Mouse (Mus musculus): ENCODE data around the gene Fmo1. TPM values are rescaled to one million over a fixed set of nuclear protein-coding genes. Genes with fewer than 3 reads are reported as not detected.

Gene Fmo1
- 7.1 and 7.3 TPM in 2 replicates for polyA plus RNA-seq (2012; rRNA removed)

DNA sequence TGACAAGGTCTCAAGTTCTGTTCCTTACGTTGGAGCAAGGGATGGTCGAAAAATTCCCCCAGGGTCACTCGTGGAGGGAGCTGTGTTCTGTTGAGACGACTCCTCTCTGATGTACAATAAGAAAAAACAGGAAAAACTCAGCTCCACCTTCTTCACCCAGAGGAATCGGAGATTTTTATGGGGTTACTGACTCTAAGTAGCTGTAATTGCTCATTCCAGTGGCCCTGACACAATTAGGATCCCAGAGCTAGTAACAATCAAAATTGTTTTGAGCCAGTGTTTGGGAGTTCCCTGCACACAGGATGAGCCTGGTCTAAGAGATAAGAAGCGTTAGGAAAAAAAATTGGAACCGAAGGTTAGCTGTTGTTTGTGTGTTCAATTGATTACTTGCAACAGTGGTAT is at the start of gene Fmo1:
Gene Fmo1, minus strand, starts transcription at position 331 of the 402 bp plus-strand sequence.
- no peaks in the 10 kb centered on the region for H3K27me3 ChIP-seq (ENCODE audit: control insufficient read depth, insufficient read depth, low read length)
- no peaks in the 10 kb centered on the region for H3K4me1 ChIP-seq (ENCODE audit: control insufficient read depth, insufficient read depth, low read length)
- TF ChIP-seq POLR2A (IDR thresholded peaks at IDR 0.05; ENCODE audit: borderline replicate concordance, insufficient read depth, low read length): no peak
- no peak for TF ChIP-seq CTCF (IDR thresholded peaks at IDR 0.05; ENCODE audit: borderline replicate concordance, insufficient read depth, low read depth, low read length)
- WGBS: 77% methylated on average over 7 of the region's 7 CpGs
- no peak within 1 kb of the TSS for H3K4me3 ChIP-seq (replicated peaks; ENCODE audit: insufficient read depth, low read depth, low read length)
- H3K27ac ChIP-seq (ENCODE audit: insufficient read depth, low read length): no peak within 1 kb of the TSS
- no peak for DNase-seq

DNA sequence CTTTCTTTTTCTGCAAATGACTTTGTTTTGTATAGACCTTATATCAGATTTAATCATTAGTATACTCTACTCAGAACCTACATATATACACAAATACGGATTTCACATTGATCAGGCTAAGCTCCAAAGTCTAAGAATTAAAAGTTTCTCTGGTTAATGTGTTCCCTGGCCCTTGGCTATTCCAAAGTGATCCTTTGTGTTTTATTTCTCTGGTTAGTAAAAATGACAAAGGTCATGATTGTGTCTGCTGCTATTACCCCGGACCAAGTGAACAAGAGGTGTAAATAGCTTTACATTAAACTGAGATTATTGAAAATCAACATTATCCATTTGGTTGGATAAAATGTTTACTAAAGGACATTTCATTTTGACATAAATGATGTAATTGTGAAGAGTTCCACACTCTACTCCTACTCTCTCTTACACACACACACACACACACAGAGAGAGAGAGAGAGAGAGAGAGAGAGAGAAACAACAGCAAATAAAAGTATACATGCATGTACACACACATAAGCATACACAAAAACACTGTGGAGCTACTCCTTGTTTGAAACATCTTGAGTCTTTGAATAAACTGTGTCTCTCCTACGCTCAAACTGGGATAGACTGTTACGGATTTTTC is 48.6 kb upstream of the Fmo1 start:
- H3K27me3 ChIP-seq (ENCODE audit: control insufficient read depth, insufficient read depth, low read length): no peaks in the 10 kb centered on the region
- no peaks in the 10 kb centered on the region for H3K4me1 ChIP-seq (ENCODE audit: control insufficient read depth, insufficient read depth, low read length)
- DNase-seq: no peak
- no peak overlapping the region for H3K27ac ChIP-seq (ENCODE audit: insufficient read depth, low read length)
- no peak overlapping the region for H3K4me3 ChIP-seq (replicated peaks; ENCODE audit: insufficient read depth, low read depth, low read length)
- TF ChIP-seq POLR2A (IDR thresholded peaks at IDR 0.05; ENCODE audit: borderline replicate concordance, insufficient read depth, low read length) (no peak), CTCF (IDR thresholded peaks at IDR 0.05; ENCODE audit: borderline replicate concordance, insufficient read depth, low read depth, low read length) (no peak)
- 90% methylated on average over 4 of the region's 4 CpGs for WGBS

DNA sequence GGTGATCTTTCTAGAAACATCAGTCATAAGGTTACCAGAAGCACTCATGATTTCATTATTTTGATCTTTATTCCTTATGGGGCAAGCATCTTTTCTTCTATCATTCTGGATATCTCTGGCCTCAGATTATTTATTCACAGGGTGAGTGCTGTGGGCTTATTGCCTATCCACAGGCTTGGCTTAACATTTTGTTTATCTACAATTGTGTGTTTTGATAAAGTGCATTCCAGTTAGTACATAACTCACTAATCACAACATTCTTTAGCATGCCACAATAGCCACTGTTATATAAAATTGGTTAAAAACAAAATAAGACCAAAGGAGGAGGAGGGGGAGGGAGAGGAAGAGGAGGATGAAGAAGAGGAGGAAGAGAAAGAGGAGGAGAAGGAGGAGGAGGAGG is 45.7 kb upstream of the Fmo1 start:
- Histone ChIP-seq H3K4me1 (ENCODE audit: control insufficient read depth, insufficient read depth, low read length) (no peaks in the 10 kb centered on the region), H3K27me3 (ENCODE audit: control insufficient read depth, insufficient read depth, low read length) (no peaks in the 10 kb centered on the region), H3K4me3 (replicated peaks; ENCODE audit: insufficient read depth, low read depth, low read length) (no peak overlapping the region), H3K27ac (ENCODE audit: insufficient read depth, low read length) (no peak overlapping the region)
- DNase-seq: no peak
- TF ChIP-seq POLR2A (IDR thresholded peaks at IDR 0.05; ENCODE audit: borderline replicate concordance, insufficient read depth, low read length) (no peak), CTCF (IDR thresholded peaks at IDR 0.05; ENCODE audit: borderline replicate concordance, insufficient read depth, low read depth, low read length) (no peak)

DNA sequence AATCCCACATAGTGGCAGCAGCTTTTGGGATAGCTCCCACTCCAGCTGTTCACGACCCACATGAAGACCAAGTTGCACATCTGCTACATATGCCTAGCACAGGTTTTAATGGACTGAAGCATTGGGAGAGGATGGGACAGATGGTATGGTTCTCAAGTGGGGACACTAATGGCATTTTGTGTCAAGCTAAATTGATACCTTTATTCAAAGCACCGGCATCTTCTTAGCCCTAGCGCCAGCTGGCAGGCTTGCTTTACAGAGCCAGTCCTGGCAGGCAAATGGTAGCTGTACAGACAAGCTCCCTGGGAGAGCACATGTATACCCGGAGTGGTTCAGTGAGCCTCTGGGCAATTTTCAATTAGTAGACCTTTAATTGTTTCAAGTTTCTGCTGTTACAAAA is 35.5 kb upstream of the Fmo1 start:
- H3K27me3 ChIP-seq (ENCODE audit: control insufficient read depth, insufficient read depth, low read length): no peaks in the 10 kb centered on the region
- TF ChIP-seq CTCF (IDR thresholded peaks at IDR 0.05; ENCODE audit: borderline replicate concordance, insufficient read depth, low read depth, low read length) (no peak), POLR2A (IDR thresholded peaks at IDR 0.05; ENCODE audit: borderline replicate concordance, insufficient read depth, low read length) (no peak)
- no peak for DNase-seq
- WGBS: 24% methylated on average over 4 of the region's 4 CpGs
- H3K4me3 ChIP-seq (replicated peaks; ENCODE audit: insufficient read depth, low read depth, low read length): no peak overlapping the region
- H3K27ac ChIP-seq (ENCODE audit: insufficient read depth, low read length): no peak overlapping the region
- no peaks in the 10 kb centered on the region for H3K4me1 ChIP-seq (ENCODE audit: control insufficient read depth, insufficient read depth, low read length)

DNA sequence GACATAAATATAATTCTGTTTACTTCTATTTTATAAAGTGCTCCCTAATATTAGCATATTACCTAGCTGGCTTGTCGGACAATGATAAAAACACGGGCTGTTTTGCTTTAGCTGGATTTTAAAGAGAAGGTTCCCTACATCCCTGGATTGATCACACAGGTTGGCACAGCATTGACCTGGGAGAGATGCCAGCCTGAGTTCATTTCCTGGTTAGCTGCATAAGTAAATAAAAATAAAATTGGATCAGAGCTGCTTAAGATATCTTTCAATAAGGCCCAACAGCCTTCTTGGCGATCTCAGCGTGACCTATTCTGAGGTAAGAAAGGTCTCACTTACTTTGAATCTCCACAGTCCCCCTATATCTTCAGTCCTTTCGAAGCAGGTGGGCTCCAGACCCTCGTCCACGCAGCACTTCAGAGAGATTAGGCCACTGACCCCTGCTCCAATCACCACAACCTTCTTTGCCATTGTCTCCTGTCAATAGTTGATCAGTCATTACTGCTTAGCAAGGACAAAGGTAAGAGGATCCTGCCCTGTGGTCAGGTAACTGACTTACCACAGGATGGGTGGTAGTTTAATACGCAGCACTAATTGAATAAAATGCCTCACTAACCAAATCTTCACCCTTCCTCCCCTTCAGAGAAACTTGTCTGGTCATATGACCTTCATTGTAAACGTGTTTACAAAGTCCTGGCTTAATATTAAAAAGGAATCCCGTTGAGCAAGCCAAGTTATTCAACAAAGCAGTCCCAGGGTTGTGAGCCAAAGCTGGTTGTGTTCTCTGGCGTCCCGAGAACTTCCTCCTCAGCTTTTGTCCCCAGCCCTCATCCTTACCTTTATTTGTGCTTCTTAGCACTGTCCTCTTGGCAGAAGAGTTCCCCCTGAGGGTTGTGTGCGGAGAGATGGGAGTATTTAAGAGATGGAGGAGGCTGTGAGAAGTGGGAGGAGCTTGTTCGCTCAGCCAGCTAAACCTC is 31.7 kb upstream of the Fmo1 start, which contains the start of gene Fmo2:
Gene Fmo2, minus strand, starts transcription at position 889 of the 974 bp plus-strand sequence.
- H3K4me3 ChIP-seq (replicated peaks; ENCODE audit: insufficient read depth, low read depth, low read length): no peak within 1 kb of the TSS
- TF ChIP-seq POLR2A (IDR thresholded peaks at IDR 0.05; ENCODE audit: borderline replicate concordance, insufficient read depth, low read length) (no peak), CTCF (IDR thresholded peaks at IDR 0.05; ENCODE audit: borderline replicate concordance, insufficient read depth, low read depth, low read length) (no peak)
- WGBS: 61% methylated on average over 14 of the region's 14 CpGs
- no peaks in the 10 kb centered on the region for H3K27me3 ChIP-seq (ENCODE audit: control insufficient read depth, insufficient read depth, low read length)
- no peak for DNase-seq
- no peak within 1 kb of the TSS for H3K27ac ChIP-seq (ENCODE audit: insufficient read depth, low read length)
- H3K4me1 ChIP-seq (ENCODE audit: control insufficient read depth, insufficient read depth, low read length): no peaks in the 10 kb centered on the region

DNA sequence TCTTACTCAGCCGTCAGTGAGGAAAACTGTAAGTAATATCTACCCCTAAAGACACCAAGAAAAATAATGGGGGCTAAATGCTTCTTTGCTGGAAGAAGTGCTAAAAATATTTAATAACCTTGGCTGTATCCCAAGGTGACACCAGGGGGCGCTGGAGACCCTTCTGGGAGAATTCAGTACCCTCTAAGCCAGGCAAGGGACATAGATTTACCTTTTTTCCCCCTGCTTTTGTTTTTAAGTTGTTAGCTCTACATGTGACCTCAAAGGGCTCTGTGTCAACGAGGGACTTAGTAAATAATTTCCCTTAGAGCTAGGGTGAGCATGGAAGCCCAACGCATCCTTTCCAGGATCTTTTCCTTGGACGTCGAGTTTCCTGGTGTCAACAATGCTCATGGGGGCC is 29.5 kb upstream of the Fmo1 start:
- 48% methylated on average over 6 of the region's 6 CpGs for WGBS
- no peak overlapping the region for H3K27ac ChIP-seq (ENCODE audit: insufficient read depth, low read length)
- no peak for TF ChIP-seq POLR2A (IDR thresholded peaks at IDR 0.05; ENCODE audit: borderline replicate concordance, insufficient read depth, low read length)
- peak; percentile 33; the same call in 1 of the 2 replicates for TF ChIP-seq CTCF (IDR thresholded peaks at IDR 0.05; ENCODE audit: borderline replicate concordance, insufficient read depth, low read depth, low read length)
- H3K4me3 ChIP-seq (replicated peaks; ENCODE audit: insufficient read depth, low read depth, low read length): no peak overlapping the region
- DNase-seq: peak in 1 of 2 experiments; percentile 19
- H3K27me3 ChIP-seq (ENCODE audit: control insufficient read depth, insufficient read depth, low read length): no peaks in the 10 kb centered on the region
- H3K4me1 ChIP-seq (ENCODE audit: control insufficient read depth, insufficient read depth, low read length): no peaks in the 10 kb centered on the region

DNA sequence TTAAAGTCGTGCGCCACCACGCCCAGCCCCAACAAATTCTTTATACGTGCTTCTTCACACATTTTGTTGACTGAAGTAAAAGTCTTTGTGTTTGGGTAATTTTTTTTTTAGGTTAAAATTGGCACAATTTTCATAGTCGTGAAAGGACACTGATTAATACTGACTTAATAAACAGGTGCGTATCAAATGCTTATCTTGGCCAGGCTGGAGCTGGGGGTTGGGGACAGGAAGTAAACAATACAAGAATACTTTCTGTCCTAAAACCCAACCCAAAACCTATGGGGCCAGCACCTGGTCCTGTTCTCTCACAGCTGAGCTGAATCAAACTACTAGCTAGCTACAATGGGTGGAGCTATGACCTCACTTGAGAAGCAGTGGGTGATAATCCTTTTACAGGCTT is 26.6 kb upstream of the Fmo1 start:
- WGBS: 90% methylated on average over 6 of the region's 6 CpGs
- TF ChIP-seq POLR2A (IDR thresholded peaks at IDR 0.05; ENCODE audit: borderline replicate concordance, insufficient read depth, low read length): no peak
- TF ChIP-seq CTCF (IDR thresholded peaks at IDR 0.05; ENCODE audit: borderline replicate concordance, insufficient read depth, low read depth, low read length): no peak

More for the DNA sequence above, 26.6 kb upstream of the Fmo1 start:
- Histone ChIP-seq H3K27me3 (ENCODE audit: control insufficient read depth, insufficient read depth, low read length) (no peaks in the 10 kb centered on the region), H3K4me3 (replicated peaks; ENCODE audit: insufficient read depth, low read depth, low read length) (no peak overlapping the region), H3K27ac (ENCODE audit: insufficient read depth, low read length) (no peak overlapping the region), H3K4me1 (ENCODE audit: control insufficient read depth, insufficient read depth, low read length) (no peaks in the 10 kb centered on the region)
- DNase-seq: no peak
